Mouse (Mus musculus) hindbrain, embryonic 14.5 days (tissue): ENCODE data around the gene Ksr1. TPM values are rescaled to one million over a fixed set of nuclear protein-coding genes. Genes with fewer than 3 reads are reported as not detected.

Experiments used
- ATAC-seq: fragments of 200-750 bp; cut with Nextera tagmentation; 2 replicates; pipeline ENCODE4 v1.8.0; 2017; ENCODE audit warnings: moderate number of reproducible peaks, mild to moderate bottlenecking, moderate TSS enrichment, moderate library complexity; ENCODE audit not compliant: low FRiP score
- DNase-seq: peaks from one replicate; pipeline ENCODE4 v3.0.0-alpha.2; 2015; ENCODE audit warnings: low spot score
- H3K27ac ChIP-seq: fragments of 300-500 bp; sonication (generic); 2 replicates; pipeline ENCODE4 v1.5.1; 2014; ENCODE audit warnings: mild to moderate bottlenecking, moderate library complexity
- H3K27me3 ChIP-seq: fragments of 300-500 bp; sonication (generic); 2 replicates; pipeline ENCODE4 v1.6.1; 2014; ENCODE audit warnings: mild to moderate bottlenecking, low read length, mixed read lengths; ENCODE audit not compliant: control insufficient read depth, insufficient read depth
- H3K36me3 ChIP-seq: fragments of 300-500 bp; sonication (generic); replicated peaks from 2 replicates; pipeline ENCODE4 v1.6.1; 2014; ENCODE audit not compliant: control insufficient read depth, insufficient read depth
- H3K4me1 ChIP-seq: fragments of 300-500 bp; sonication (generic); replicated peaks from 2 replicates; pipeline ENCODE4 v1.6.1; 2014; ENCODE audit warnings: antibody characterized with exemption, low read length, mixed read lengths; ENCODE audit not compliant: control insufficient read depth, insufficient read depth
- H3K4me2 ChIP-seq: fragments of 300-500 bp; sonication (generic); replicated peaks from 2 replicates; pipeline ENCODE4 v1.6.1; 2014; ENCODE audit warnings: mild to moderate bottlenecking, moderate library complexity
- H3K4me3 ChIP-seq: fragments of 300-500 bp; sonication (generic); replicated peaks from 2 replicates; pipeline ENCODE4 v1.5.1; 2014; ENCODE audit warnings: mild to moderate bottlenecking, low read length
- H3K9ac ChIP-seq: fragments of 300-500 bp; sonication (generic); 2 replicates; pipeline ENCODE4 v1.6.1; 2014
- H3K9me3 ChIP-seq: fragments of 300-500 bp; sonication (generic); 2 replicates; pipeline ENCODE4 v1.6.1; 2016; ENCODE audit warnings: low read length; ENCODE audit not compliant: control insufficient read depth
- WGBS: fragments of 180-500 bp; shearing (Covaris S2); extraction: QIAGEN DNeasy Blood & Tissue Kit; methylation state at CpG from one replicate; pipeline ENCODE4 v1.1.7; 2014; 5-methylcytosine and 5-hydroxymethylcytosine counted together
- polyA plus RNA-seq: library from polyadenylated mRNA; unstranded; fragments of >200 nt; fragmentation: Nextera tagmentation; extraction: Ambion mirVana; gene quantifications from 2 replicates; pipeline ENCODE4 v1.2.1, GENCODE M21; 2014

The Ksr1 gene
- polyA plus RNA-seq, 1 experiment from 2014 or later = 7.7 TPM

DNA sequence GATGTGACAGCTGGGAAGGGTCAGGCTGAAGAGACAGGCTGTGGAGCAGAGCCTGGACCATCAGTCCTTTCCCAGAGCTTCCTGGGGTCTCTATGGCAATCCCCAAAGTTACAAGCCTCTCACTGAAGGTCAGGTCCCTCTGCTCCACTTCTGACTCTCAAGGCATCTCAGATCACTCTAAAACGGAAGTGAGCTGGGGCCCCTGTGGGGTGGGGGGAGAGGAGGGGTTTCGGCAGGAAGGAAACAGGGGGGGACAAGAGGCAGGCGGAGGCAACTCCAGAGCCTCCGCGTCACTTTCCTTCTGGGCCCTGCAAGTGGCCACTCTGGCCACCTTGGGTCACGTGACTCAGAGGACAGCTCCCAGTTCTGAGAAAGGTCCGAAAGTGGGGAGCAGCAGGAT is 122.9 kb downstream of the Ksr1 start:
- Histone ChIP-seq H3K4me1 (no peaks in the 10 kb centered on the region), H3K27me3 (no peaks in the 10 kb centered on the region), H3K4me3 (no peak overlapping the region), H3K9ac (no peak overlapping the region), H3K27ac (no peak overlapping the region), H3K36me3 (peaks cover 46% of the 10 kb centered on the region), H3K9me3 (no peaks in the 10 kb centered on the region), H3K4me2 (no peak overlapping the region)
- no peak for ATAC-seq
- DNase-seq = no peak
- WGBS = 52% methylated on average over 7 of the region's 7 CpGs

DNA sequence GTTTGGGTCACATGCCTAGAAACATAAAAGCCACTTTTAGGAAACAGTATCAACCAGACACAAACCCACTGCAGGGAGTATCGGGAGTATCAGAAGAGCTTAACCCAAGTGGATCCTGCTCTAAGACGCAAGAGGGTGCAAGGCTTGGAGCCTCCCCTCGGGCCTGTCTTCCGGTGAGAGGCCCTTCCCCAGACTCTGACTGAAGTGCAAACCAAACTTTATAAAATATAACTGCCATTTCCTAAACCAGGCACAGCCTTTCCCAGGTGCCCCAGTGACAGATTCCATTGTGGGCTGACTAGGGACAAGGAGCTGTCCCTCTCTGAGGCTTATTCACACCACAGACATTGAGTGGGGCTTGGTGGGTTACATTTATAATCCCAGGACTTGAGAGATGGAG is 123.4 kb downstream of the Ksr1 start:
- WGBS = 88% methylated on average over 4 of the region's 4 CpGs

DNA sequence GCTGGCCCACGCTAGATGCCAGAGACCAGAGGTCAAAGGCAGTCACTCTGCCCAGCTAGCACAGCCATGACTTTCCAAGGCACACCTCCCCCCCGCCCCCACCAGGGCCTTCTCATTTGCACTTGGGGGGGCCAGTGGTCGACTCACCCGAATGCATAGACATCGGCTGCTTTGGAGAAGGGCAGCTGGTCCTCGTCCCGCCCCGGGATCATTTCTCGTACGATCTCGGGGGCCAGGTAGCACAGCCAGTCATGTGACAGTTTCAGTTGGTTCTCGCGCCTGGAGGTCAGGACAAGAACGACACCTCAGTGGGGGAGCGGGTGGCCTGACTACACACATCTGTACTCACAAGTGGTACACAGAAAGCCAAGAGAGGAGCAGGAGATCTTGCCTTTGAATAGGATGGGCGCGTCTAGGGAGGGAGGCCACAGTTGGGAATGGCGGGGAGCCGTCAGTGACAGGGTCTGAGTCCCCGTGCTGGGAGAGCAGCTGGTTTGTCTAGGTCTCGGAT is 125.6 kb downstream of the Ksr1 start:
- H3K27me3 ChIP-seq = no peaks in the 10 kb centered on the region
- no peak overlapping the region for H3K4me3 ChIP-seq
- H3K4me1 ChIP-seq = no peaks in the 10 kb centered on the region
- 80% methylated on average over 21 of the region's 21 CpGs for WGBS
- no peak overlapping the region for H3K9ac ChIP-seq
- ATAC-seq = no peak
- no peak overlapping the region for H3K4me2 ChIP-seq
- peaks cover 29% of the 10 kb centered on the region for H3K36me3 ChIP-seq
- H3K27ac ChIP-seq = no peak overlapping the region
- no peak for DNase-seq
- no peaks in the 10 kb centered on the region for H3K9me3 ChIP-seq

More for the DNA sequence above, 123.4 kb downstream of the Ksr1 start:
- DNase-seq (no peak), ATAC-seq (no peak)
- Histone ChIP-seq H3K4me2 (no peak overlapping the region), H3K9me3 (no peaks in the 10 kb centered on the region), H3K4me1 (no peaks in the 10 kb centered on the region), H3K36me3 (peaks cover 45% of the 10 kb centered on the region), H3K9ac (no peak overlapping the region), H3K4me3 (no peak overlapping the region), H3K27me3 (no peaks in the 10 kb centered on the region), H3K27ac (no peak overlapping the region)

DNA sequence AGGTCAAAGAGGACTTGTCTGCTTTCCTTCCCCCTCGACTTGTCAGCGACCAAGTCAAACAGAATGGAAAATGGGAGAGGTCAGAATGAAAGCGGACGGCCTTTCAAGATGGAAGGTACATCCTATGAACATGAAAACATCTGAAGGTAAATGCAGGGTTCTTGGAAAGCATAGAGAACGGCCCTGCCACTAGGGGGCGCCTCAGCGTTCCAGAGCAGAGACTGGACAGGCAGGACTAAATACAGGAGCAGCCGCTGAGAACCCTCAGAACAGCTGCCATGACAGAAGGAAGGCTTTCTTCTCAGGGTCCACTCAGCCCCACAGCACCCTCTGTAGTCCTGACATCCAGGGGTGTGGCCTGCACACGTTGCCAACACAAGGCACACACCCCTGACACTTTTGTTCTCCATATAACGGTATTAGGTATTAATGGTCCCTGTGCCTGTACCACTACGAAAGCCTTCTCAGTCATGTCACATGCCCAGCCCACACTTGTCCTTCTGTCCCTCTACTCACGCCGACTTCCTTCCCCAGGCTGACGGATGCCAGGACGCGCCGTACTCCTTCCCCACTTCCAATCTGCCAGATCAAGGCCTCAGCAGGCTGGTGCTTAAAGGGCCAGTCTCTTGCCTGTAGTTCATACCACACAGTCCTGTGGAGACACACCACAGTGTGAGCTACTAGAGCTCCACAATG is 126.2 kb downstream of the Ksr1 start:
- Histone ChIP-seq H3K36me3 (peaks cover 29% of the 10 kb centered on the region), H3K9me3 (no peaks in the 10 kb centered on the region), H3K4me2 (no peak overlapping the region), H3K9ac (no peak overlapping the region), H3K4me1 (no peaks in the 10 kb centered on the region), H3K4me3 (no peak overlapping the region), H3K27ac (no peak overlapping the region), H3K27me3 (no peaks in the 10 kb centered on the region)
- no peak for DNase-seq
- 82% methylated on average over 17 of the region's 17 CpGs for WGBS
- no peak for ATAC-seq

DNA sequence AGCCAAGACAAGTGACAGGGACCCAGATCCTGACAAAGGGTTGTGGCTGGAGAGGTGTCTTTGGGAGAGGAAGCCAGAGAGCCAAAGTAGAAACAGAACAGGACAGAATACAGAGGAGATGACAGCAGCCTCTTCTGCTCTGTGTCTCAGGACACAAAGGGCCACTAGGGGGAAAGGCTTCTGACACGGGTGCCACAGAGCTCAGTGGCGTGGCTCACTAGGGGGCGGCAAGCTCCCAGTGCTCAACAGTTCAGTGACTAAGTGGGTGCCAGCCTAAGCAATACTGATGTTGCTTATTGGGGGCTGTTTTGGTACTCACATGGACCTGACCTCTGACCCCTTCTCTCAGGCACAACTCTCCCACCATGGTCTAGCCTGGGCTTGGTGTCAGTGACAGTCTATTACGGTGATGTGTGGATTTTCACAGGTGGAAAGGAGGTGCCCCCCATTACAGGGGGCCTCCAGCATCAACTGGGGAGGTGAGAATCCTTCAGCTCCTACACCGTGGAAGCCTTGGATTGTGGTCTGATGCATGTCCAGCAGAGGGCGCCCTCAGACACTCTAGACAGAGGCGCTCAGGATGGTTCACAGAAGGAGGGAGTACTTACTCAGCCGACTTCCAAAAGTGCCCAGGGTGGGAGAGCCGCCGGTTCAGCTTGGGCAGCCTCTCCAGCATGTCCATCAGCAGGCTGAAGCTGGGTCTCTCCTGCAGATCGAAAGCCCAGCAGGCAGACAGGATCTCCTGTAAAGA is 127.1 kb downstream of the Ksr1 start:
- no peak overlapping the region for H3K4me3 ChIP-seq
- no peak overlapping the region for H3K27ac ChIP-seq
- H3K4me2 ChIP-seq = no peak overlapping the region
- H3K4me1 ChIP-seq = no peaks in the 10 kb centered on the region
- DNase-seq (peak; percentile 64), ATAC-seq (no peak)
- 52% methylated on average over 11 of the region's 11 CpGs for WGBS
- H3K9me3 ChIP-seq = no peaks in the 10 kb centered on the region
- no peaks in the 10 kb centered on the region for H3K27me3 ChIP-seq
- H3K9ac ChIP-seq = no peak overlapping the region
- H3K36me3 ChIP-seq = peaks cover 29% of the 10 kb centered on the region

DNA sequence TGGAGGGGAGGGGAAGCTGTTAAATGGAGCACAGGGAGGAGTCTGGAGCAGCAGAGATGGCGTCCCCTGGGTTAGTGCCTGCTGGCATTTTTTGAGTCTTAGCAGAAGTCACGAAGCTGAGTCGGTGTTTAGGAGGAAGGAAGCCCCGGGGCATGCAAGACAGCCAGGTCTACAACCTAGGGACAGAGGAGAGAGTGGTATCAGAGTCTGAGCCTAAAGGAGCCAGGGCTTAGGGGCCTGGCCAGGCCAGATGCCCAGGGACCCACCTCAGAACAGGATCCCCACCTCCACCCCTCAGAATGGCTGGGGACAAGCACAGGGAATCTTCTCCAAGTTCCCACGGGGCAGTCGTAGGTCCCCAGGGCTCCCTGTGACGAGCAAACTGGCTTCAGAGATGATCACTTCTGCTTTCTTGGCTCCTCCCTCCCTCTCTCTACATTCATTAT is 129.0 kb downstream of the Ksr1 start:
- H3K36me3 ChIP-seq = peaks cover 29% of the 10 kb centered on the region
- DNase-seq = no peak
- WGBS = 78% methylated on average over 7 of the region's 7 CpGs

DNA sequence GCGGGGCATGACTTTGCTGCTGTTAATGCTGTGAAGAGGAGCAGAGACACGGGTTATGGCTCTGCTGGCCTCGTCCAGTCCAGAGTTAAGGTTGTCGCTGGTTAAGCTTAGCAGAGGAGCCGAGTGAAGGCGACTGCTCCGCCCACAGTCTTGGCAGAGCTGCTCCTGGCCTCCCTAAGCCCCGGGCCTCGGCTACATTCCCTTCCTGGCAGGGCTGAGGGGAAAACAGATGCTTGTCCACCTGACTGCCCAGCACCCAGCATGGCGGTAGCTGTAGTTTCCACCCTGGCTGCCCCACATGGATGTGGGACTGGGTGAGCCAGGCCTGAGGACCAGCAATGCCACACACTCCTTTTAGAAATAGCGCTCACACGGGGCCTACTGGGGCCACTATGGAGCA is 130.0 kb downstream of the Ksr1 start:
- Histone ChIP-seq H3K4me1 (no peaks in the 10 kb centered on the region), H3K36me3 (peaks cover 24% of the 10 kb centered on the region), H3K27ac (no peak overlapping the region), H3K4me2 (no peak overlapping the region), H3K9me3 (no peaks in the 10 kb centered on the region), H3K27me3 (no peaks in the 10 kb centered on the region), H3K4me3 (no peak overlapping the region), H3K9ac (no peak overlapping the region)
- DNase-seq (no peak), ATAC-seq (no peak)
- WGBS = 66% methylated on average over 12 of the region's 12 CpGs

More for the DNA sequence above, 129.0 kb downstream of the Ksr1 start:
- no peaks in the 10 kb centered on the region for H3K27me3 ChIP-seq
- H3K9ac ChIP-seq = no peak overlapping the region
- H3K4me1 ChIP-seq = no peaks in the 10 kb centered on the region
- H3K4me3 ChIP-seq = no peak overlapping the region
- no peaks in the 10 kb centered on the region for H3K9me3 ChIP-seq
- H3K4me2 ChIP-seq = no peak overlapping the region
- ATAC-seq = no peak
- H3K27ac ChIP-seq = no peak overlapping the region

DNA sequence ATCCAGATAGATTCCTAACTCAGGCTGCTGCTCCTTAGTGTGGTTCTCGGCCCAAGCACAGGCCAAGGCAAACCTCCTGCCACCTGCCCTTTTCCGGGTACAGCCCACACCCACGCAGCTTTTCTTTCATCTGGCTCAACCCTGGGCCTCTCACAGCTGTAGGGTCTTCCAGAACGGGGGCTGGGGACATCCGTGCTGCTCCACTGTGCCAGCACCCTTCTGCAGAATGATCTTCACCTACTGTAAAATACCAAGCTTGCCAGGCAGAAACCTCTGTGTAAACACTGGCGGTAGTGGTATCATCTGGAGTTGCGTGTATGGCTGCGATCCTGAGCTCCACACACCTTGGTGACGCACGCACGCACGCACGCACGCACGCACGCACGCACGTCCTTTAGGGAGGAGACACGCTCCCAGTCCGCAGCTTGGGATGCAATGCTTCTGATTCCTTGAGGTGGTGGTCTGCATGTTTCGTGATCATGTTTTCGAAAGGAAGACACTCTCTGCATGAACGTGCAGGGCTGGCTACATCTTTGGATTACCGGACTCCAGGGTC is 130.5 kb downstream of the Ksr1 start:
- H3K27ac ChIP-seq = no peak overlapping the region
- H3K36me3 ChIP-seq = peaks cover 19% of the 10 kb centered on the region
- H3K9ac ChIP-seq = no peak overlapping the region
- ATAC-seq (no peak), DNase-seq (no peak)
- no peaks in the 10 kb centered on the region for H3K9me3 ChIP-seq
- H3K27me3 ChIP-seq = no peaks in the 10 kb centered on the region
- H3K4me2 ChIP-seq = no peak overlapping the region
- no peak overlapping the region for H3K4me3 ChIP-seq
- H3K4me1 ChIP-seq = no peaks in the 10 kb centered on the region
- WGBS = 90% methylated on average over 24 of the region's 24 CpGs

DNA sequence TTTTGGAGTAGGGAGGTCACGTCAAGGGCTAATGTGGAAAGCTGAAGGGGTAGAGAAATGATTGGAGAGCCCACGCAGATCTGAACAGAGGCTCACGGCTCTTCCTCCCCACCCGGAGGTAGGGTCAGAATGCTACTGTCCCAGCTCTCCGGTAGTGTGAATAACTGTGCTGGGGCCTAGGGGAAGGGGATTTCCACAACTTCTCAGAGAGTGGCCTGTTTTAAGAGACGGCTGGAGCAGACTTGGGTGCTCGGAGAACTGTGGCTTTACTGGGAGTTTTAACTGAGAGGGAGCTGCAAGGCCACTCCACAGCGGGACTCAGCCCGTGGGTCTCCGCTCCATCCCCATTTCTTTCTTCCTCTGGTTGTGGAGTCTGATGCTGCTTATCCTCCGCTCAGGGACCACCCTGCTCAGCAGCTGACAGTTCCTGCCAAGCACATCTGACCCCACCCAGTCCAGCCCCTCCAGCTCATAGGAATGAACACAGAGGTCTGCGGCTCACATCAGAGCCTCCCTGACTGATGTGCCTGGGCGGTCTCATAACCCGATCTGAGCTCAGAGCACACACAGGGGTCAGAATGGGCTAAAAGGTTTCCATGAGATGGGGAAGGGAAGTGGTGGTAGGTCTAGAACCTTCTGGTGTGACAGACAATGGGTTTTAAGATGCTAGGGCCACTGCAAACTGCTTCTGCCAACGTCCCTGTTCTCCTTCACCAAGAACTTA is 131.4 kb downstream of the Ksr1 start:
- ATAC-seq (no peak), DNase-seq (no peak)
- Histone ChIP-seq H3K4me3 (no peak overlapping the region), H3K36me3 (peaks cover 11% of the 10 kb centered on the region), H3K4me1 (no peaks in the 10 kb centered on the region), H3K27me3 (no peaks in the 10 kb centered on the region), H3K4me2 (no peak overlapping the region), H3K27ac (no peak overlapping the region), H3K9me3 (no peaks in the 10 kb centered on the region), H3K9ac (peak overlapping the region; percentile 11; the same call in 1 of the 2 replicates)
- WGBS = 72% methylated on average over 15 of the region's 15 CpGs
